Mouse (Mus musculus): ENCODE measurements around the gene Gm15517.
"Not testable (repeated sequence)": the region's sequence is repeated elsewhere in the genome, so short reads cannot be mapped to it uniquely, and the experiment has no call there.

DNA sequence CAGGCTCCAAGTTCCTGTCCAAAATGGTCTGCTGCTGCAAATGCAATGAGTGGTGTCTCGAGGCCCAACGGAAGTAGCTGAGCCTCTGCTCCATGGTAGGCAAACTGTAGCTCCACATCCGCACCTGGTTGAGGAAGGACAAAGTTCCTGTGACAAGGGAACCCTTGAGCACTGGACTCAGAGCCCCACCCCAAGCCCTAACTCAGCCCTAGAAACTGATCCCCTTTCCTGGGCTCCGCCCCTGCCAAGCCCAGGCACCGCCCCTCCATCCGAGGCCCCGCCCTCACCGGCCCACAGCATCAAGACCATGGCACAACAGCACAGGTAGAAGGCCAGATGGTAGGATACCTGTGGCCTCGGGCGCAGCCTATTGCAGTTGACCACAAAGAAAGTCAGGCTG, 39.6 kb upstream of the Gm15517 start:
- not testable (repeated sequence) for TF ChIP-seq POLR2A (IDR thresholded peaks at IDR 0.05; ENCODE audit: insufficient read depth, low read length); CTCF (IDR thresholded peaks at IDR 0.05; ENCODE audit: low read depth, low read length)
